Mouse (Mus musculus) ZHBTc4 (cell line): ENCODE data around the gene Polr1c.

Source experiments
- DNase-seq: peaks from one replicate; pipeline ENCODE4 v3.0.0-alpha.2; 2011; ENCODE audit warnings: low read depth, low spot score

Gene Polr1c

GRCm38 (mm10) chr17:46221601-46222000 lies 26.3 kb downstream of the Polr1c start:
- DNase-seq = no peak

GRCm38 (mm10) chr17:46210550-46210949 lies 37.3 kb downstream of the Polr1c start:
- no peak for DNase-seq

GRCm38 (mm10) chr17:46206676-46207075 lies 41.2 kb downstream of the Polr1c start:
- no peak for DNase-seq

GRCm38 (mm10) chr17:46203078-46203477 lies 44.8 kb downstream of the Polr1c start:
- DNase-seq = peak; percentile 68

GRCm38 (mm10) chr17:46202421-46203071 lies 45.3 kb downstream of the Polr1c start, which contains the start of the genes Polh and Xpo5:
Polh (minus strand) TSS chr17:46202645.
Xpo5 (plus strand) TSS chr17:46202782.
- peak; percentile 99 for DNase-seq

GRCm38 (mm10) chr17:46201151-46201550 lies 46.7 kb downstream of the Polr1c start:
- DNase-seq = peak; percentile 21
